18 mouse cellular contexts compared by ENCODE assay signal in genomic region chr12:5762306-5762927, GRCm38 (mm10).
A peak's percentile ranks its signal among the peaks of the same experiment; 100 is the strongest.
DNase-seq lines count a peak whose midpoint lies in the region; ATAC-seq lines count a peak whose summit lies in the region.
"Had no signal": no experiment of that assay in that cellular context is flagged by ENCODE, and none has a peak within 500 bp of the region (broad histone marks: within the 10 kb centered on the region; RNA-seq: fewer than 3 reads in every experiment).

No protein-coding gene starts in this region.

- no peak overlapping the region for H3K4me3 ChIP-seq in heart, embryonic 12.5 days
- no peak overlapping the region for H3K4me3 ChIP-seq in midbrain, embryonic 10.5 days
- H3K4me3 ChIP-seq: erythroblast, embryonic 14.5 days; heart, embryonic 15.5 days; layer of hippocampus, adult 2 months; left cerebral cortex, adult 2 months; midbrain, embryonic 15.5 days had no signal

- no peaks in the 10 kb centered on the region for H3K4me1 ChIP-seq in heart, embryonic 12.5 days (replicated peaks)
- peaks cover 16% of the 10 kb centered on the region for H3K4me1 ChIP-seq in midbrain, embryonic 10.5 days
- H3K4me1 ChIP-seq: heart, embryonic 15.5 days had no signal

- peak; percentile 31 to 62 for DNase-seq in heart, adult 18-20 months
- DNase-seq in urinary bladder, postnatal 25 days (ENCODE audit: low spot score), result peak; percentile 9
- no peak for DNase-seq in urinary bladder, postnatal 10 days (ENCODE audit: low spot score)
- peak; percentile 28 for DNase-seq in heart, postnatal 4 days
- peak; percentile 18 to 46 for DNase-seq in urinary bladder, postnatal 36 days (ENCODE audit: low spot score in 2 of 2)
- no peak for DNase-seq in cerebellum, adult 18-20 months
- DNase-seq in midbrain, embryonic 10.5 days (ENCODE audit: low spot score), result no peak
- DNase-seq: cerebellum, adult 11-12 months; forebrain, postnatal 0 days; kidney, adult 8-10 months; liver; thymus, postnatal 4 days had no signal

- H3K27ac ChIP-seq in heart, embryonic 12.5 days (ENCODE audit: poor library complexity, severe bottlenecking), result no peak overlapping the region
- no peak overlapping the region for H3K27ac ChIP-seq in midbrain, embryonic 10.5 days (replicated peaks)
- H3K27ac ChIP-seq: heart, embryonic 15.5 days; layer of hippocampus, adult 2 months; left cerebral cortex, adult 2 months; midbrain, embryonic 15.5 days had no signal

- no peak for ATAC-seq in heart, embryonic 12.5 days (ENCODE audit: insufficient number of reproducible peaks, low FRiP score)
- ATAC-seq: forebrain, postnatal 0 days; midbrain, embryonic 15.5 days had no signal

- H3K9me3 ChIP-seq in heart, embryonic 12.5 days (replicated peaks), result no peaks in the 10 kb centered on the region
- H3K9me3 ChIP-seq in midbrain, embryonic 10.5 days (replicated peaks), result no peaks in the 10 kb centered on the region
- H3K9me3 ChIP-seq: heart, embryonic 15.5 days; midbrain, embryonic 15.5 days had no signal

- no peaks in the 10 kb centered on the region for H3K27me3 ChIP-seq in heart, embryonic 12.5 days (replicated peaks)
- H3K27me3 ChIP-seq in midbrain, embryonic 10.5 days (ENCODE audit: low read depth, poor library complexity, severe bottlenecking), result no peaks in the 10 kb centered on the region
- H3K27me3 ChIP-seq: heart, embryonic 15.5 days; midbrain, embryonic 15.5 days had no signal

- H3K4me2 ChIP-seq in heart, embryonic 12.5 days, result no peak overlapping the region
- H3K4me2 ChIP-seq: heart, embryonic 15.5 days; midbrain, embryonic 15.5 days had no signal

- no peaks in the 10 kb centered on the region for H3K36me3 ChIP-seq in heart, embryonic 12.5 days
- H3K36me3 ChIP-seq in midbrain, embryonic 10.5 days, result no peaks in the 10 kb centered on the region
- H3K36me3 ChIP-seq: heart, embryonic 15.5 days; midbrain, embryonic 15.5 days had no signal

- H3K9ac ChIP-seq in heart, embryonic 12.5 days, result no peak overlapping the region
- H3K9ac ChIP-seq: forebrain, postnatal 0 days; heart, embryonic 15.5 days; midbrain, embryonic 15.5 days had no signal

- WGBS in heart, embryonic 12.5 days, result 63% methylated on average over 6 of the region's 6 CpGs
- 84% methylated on average over 6 of the region's 6 CpGs for WGBS in midbrain, embryonic 10.5 days

Comparison
In these comparisons a context has a peak if more than half of its experiments do, and no peak if none do; other contexts are left out.
1. DNase-seq: peak in heart, adult 18-20 months (2 of 2), urinary bladder, postnatal 25 days (single experiment), heart, postnatal 4 days (single experiment) and urinary bladder, postnatal 36 days (2 of 2); none in urinary bladder, postnatal 10 days (single experiment), cerebellum, adult 18-20 months (0 of 2) and midbrain, embryonic 10.5 days (single experiment).